Mouse (Mus musculus) myocyte (in vitro differentiated cells): ENCODE data around the gene Cfap74.

Source experiments
- CEBPB ChIP-seq: IDR thresholded peaks from 2 replicates; pipeline ENCODE4 v1.6.1; 2011; ENCODE audit warnings: mild to moderate bottlenecking, moderate library complexity; ENCODE audit not compliant: poor library complexity, insufficient read depth, severe bottlenecking
- E2F4 ChIP-seq: IDR thresholded peaks from one replicate; pipeline ENCODE4 v1.6.1; 2011; ENCODE audit warnings: mild to moderate bottlenecking, control low read depth, moderate library complexity; ENCODE audit not compliant: insufficient read depth
- MAX ChIP-seq: IDR thresholded peaks from one replicate; pipeline ENCODE4 v1.6.1; 2011; ENCODE audit warnings: low read depth, mild to moderate bottlenecking, control low read depth
- MYOD1 ChIP-seq, 3 experiments: IDR thresholded peaks; one replicate each; pipeline ENCODE4 v1.6.1; 2011; ENCODE audit warnings: control low read depth in 2 of 3, low read depth in 2 of 3, mild to moderate bottlenecking in 2 of 3, moderate library complexity in 1 of 3; ENCODE audit not compliant: insufficient read length in 2 of 3, control insufficient read depth in 1 of 3
- MYOG ChIP-seq, 3 experiments: IDR thresholded peaks; one replicate each; pipeline ENCODE4 v1.6.1; 2011; ENCODE audit warnings: control low read depth in 2 of 3, low read depth in 2 of 3, mild to moderate bottlenecking in 2 of 3; ENCODE audit not compliant: insufficient read length in 2 of 3, control insufficient read depth in 1 of 3, insufficient read depth in 1 of 3
- POLR2A ChIP-seq: IDR thresholded peaks from one replicate; pipeline ENCODE4 v1.6.1; 2011; ENCODE audit warnings: low read depth, mild to moderate bottlenecking, control low read depth, moderate library complexity; ENCODE audit not compliant: insufficient read length
- POLR2AphosphoS2 ChIP-seq: IDR thresholded peaks from one replicate; pipeline ENCODE4 v1.6.1; 2011; ENCODE audit warnings: low read depth, control low read depth; ENCODE audit not compliant: insufficient read length
- REST ChIP-seq: IDR thresholded peaks from one replicate; pipeline ENCODE4 v1.6.1; 2011; ENCODE audit warnings: mild to moderate bottlenecking, control low read depth, moderate library complexity; ENCODE audit not compliant: insufficient read depth, insufficient read length
- SRF ChIP-seq: IDR thresholded peaks from one replicate; pipeline ENCODE4 v1.6.1; 2011; ENCODE audit warnings: low read depth; ENCODE audit not compliant: control insufficient read depth, insufficient read length
- TCF12 ChIP-seq: IDR thresholded peaks from one replicate; pipeline ENCODE4 v1.6.1; 2011; ENCODE audit warnings: mild to moderate bottlenecking, control low read depth; ENCODE audit not compliant: poor library complexity, insufficient read depth, severe bottlenecking
- TCF3 ChIP-seq: IDR thresholded peaks from one replicate; pipeline ENCODE4 v1.6.1; 2011; ENCODE audit warnings: low read depth, control low read depth; ENCODE audit not compliant: insufficient read length
- USF1 ChIP-seq: IDR thresholded peaks from one replicate; pipeline ENCODE4 v1.6.1; 2011; ENCODE audit warnings: low read depth, mild to moderate bottlenecking, control low read depth, moderate library complexity

DNA sequence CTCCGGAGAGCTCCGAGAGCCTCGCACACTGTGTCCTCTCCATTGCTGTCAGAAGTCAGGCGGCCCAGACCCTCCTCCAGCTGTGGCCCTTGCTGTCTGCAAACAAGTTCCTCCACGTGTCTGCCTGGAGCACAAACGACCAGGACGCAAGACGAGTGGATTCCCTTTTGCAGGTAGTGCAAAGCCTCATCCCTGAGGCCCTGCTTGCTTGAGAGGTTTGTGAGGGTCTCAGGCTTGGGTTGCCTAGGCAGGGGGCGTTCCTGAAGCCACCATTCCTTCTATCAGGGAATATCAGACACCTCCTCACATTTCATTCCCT lies 10.8 kb upstream of the Cfap74 start:
- TF ChIP-seq E2F4 (no peak), USF1 (no peak), POLR2A (no peak), MAX (no peak), SRF (no peak), POLR2AphosphoS2 (no peak), REST (no peak), TCF3 (no peak), TCF12 (no peak), CEBPB (no peak), MYOG (IDR thresholded peaks at IDR 0.05; ENCODE audit: control insufficient read depth in 1 of 3, insufficient read depth in 1 of 3, insufficient read length in 2 of 3, low read depth in 2 of 3) (no peak), MYOD1 (IDR thresholded peaks at IDR 0.05; ENCODE audit: control insufficient read depth in 1 of 3, insufficient read length in 2 of 3, low read depth in 2 of 3) (no peak)
